Mouse (Mus musculus) CH12.LX (cell line): ENCODE results near the gene Bend3. TPM values are rescaled to one million over a fixed set of nuclear protein-coding genes. Genes with fewer than 3 reads are reported as not detected.

ENCODE experiments used
- DNase-seq: peaks from one replicate; pipeline ENCODE4 v3.0.0-alpha.2; 2013; ENCODE audit errors: extremely low read depth
- H3K27ac ChIP-seq: 2 replicates; pipeline ENCODE4 v1.5.1; 2012; ENCODE audit warnings: low read depth, mild to moderate bottlenecking, control low read depth, moderate library complexity; ENCODE audit not compliant: insufficient read depth
- H3K27me3 ChIP-seq: replicated peaks from 2 replicates; pipeline ENCODE3; 2012; ENCODE audit warnings: inconsistent platforms
- H3K36me3 ChIP-seq, 2 experiments: replicated peaks in 1 of 2; 2 replicates each; pipeline versions ENCODE3 to v1.6.1; 2012; ENCODE audit warnings: inconsistent platforms in 1 of 2, low read length in 1 of 2, mild to moderate bottlenecking in 1 of 2, mixed read lengths in 1 of 2, moderate library complexity in 1 of 2; ENCODE audit not compliant: control insufficient read depth in 1 of 2, insufficient read depth in 1 of 2
- H3K4me1 ChIP-seq, 2 experiments: 2 replicates each; pipeline ENCODE4 v1.6.1; 2012; ENCODE audit warnings: inconsistent platforms in 1 of 2, moderate library complexity in 1 of 2; ENCODE audit not compliant: insufficient read depth in 2 of 2, control insufficient read depth in 1 of 2
- H3K4me2 ChIP-seq: 2 replicates; pipeline ENCODE4 v1.6.1; 2012; ENCODE audit warnings: low read depth, mild to moderate bottlenecking, control low read depth; ENCODE audit not compliant: poor library complexity, insufficient read depth, severe bottlenecking
- H3K4me3 ChIP-seq, 3 experiments: fragments of 150-350 bp in 1 of 3; sonication (generic) in 1 of 3; replicated peaks in 1 of 3; 2 replicates each; pipeline versions ENCODE3 to v1.5.1; 2011 to 2012; ENCODE audit warnings: low read depth in 2 of 3, low read length in 2 of 3, mild to moderate bottlenecking in 2 of 3, moderate library complexity in 2 of 3, control low read depth in 1 of 3, improper control_type of control experiment in 1 of 3, inconsistent platforms in 1 of 3, mixed read lengths in 1 of 3; ENCODE audit not compliant: poor library complexity in 1 of 3
- H3K79me2 ChIP-seq: replicated peaks from 2 replicates; pipeline ENCODE4 v1.6.1; 2012; ENCODE audit warnings: mild to moderate bottlenecking, moderate library complexity; ENCODE audit not compliant: control insufficient read depth, poor library complexity, insufficient read depth, severe bottlenecking; ENCODE audit errors: extremely low read depth
- H3K9ac ChIP-seq: 2 replicates; pipeline ENCODE4 v1.6.1; 2012; ENCODE audit warnings: low read depth, mild to moderate bottlenecking, control low read depth, moderate library complexity; ENCODE audit not compliant: insufficient read depth
- H3K9me3 ChIP-seq: replicated peaks from 2 replicates; pipeline ENCODE3; 2012; ENCODE audit warnings: low read length, inconsistent platforms, mixed read lengths
- BHLHE40 ChIP-seq: IDR thresholded peaks from 2 replicates; pipeline ENCODE4 v1.6.1; 2011; ENCODE audit warnings: mild to moderate bottlenecking, low read depth, low read length, improper control_type of control experiment
- CHD2 ChIP-seq: IDR thresholded peaks from 2 replicates; pipeline ENCODE4 v1.6.1; 2011; ENCODE audit warnings: low read length, improper control_type of control experiment
- CTCF ChIP-seq, 2 experiments: IDR thresholded peaks in 1 of 2; conservative IDR thresholded peaks in 1 of 2; 2 replicates each; pipeline ENCODE4 v1.5.1; 2011 to 2012; ENCODE audit warnings: low read depth in 2 of 2, low read length in 2 of 2, improper control_type of control experiment in 1 of 2, inconsistent platforms in 1 of 2, mild to moderate bottlenecking in 1 of 2, moderate library complexity in 1 of 2
- E2F4 ChIP-seq: IDR thresholded peaks from 2 replicates; pipeline ENCODE4 v1.6.1; 2011; ENCODE audit warnings: low read depth, low read length, improper control_type of control experiment; ENCODE audit not compliant: insufficient replicate concordance
- ELF1 ChIP-seq: IDR thresholded peaks from 2 replicates; pipeline ENCODE4 v1.6.1; 2014; ENCODE audit warnings: low read depth, mild to moderate bottlenecking, inconsistent platforms, low read length, improper control_type of control experiment
- EP300 ChIP-seq: IDR thresholded peaks from 2 replicates; pipeline ENCODE4 v1.6.1; 2011; ENCODE audit warnings: low read length, improper control_type of control experiment
- GABPA ChIP-seq: IDR thresholded peaks from 2 replicates; pipeline ENCODE4 v1.6.1; 2012; ENCODE audit warnings: low read depth, low read length, improper control_type of control experiment, inconsistent platforms; ENCODE audit not compliant: insufficient replicate concordance
- HCFC1 ChIP-seq: IDR thresholded peaks from 2 replicates; pipeline ENCODE4 v1.6.1; 2012; ENCODE audit warnings: low read depth, mild to moderate bottlenecking, inconsistent platforms, low read length, improper control_type of control experiment
- JUN ChIP-seq: IDR thresholded peaks from 2 replicates; pipeline ENCODE4 v1.6.1; 2011; ENCODE audit warnings: low read depth, mild to moderate bottlenecking, low read length, improper control_type of control experiment, moderate library complexity; ENCODE audit not compliant: insufficient read depth
- JUND ChIP-seq: conservative IDR thresholded peaks from 2 replicates; pipeline ENCODE4 v1.6.1; 2011; ENCODE audit warnings: low read depth, low read length, improper control_type of control experiment
- KAT2A ChIP-seq: IDR thresholded peaks from 2 replicates; pipeline ENCODE4 v1.6.1; 2012; ENCODE audit warnings: low read length, improper control_type of control experiment, inconsistent platforms; ENCODE audit not compliant: insufficient replicate concordance
- MAFK ChIP-seq: IDR thresholded peaks from 2 replicates; pipeline ENCODE4 v1.6.1; 2011; ENCODE audit warnings: low read length, improper control_type of control experiment; ENCODE audit not compliant: insufficient replicate concordance
- MAX ChIP-seq: IDR thresholded peaks from 2 replicates; pipeline ENCODE4 v1.6.1; 2011; ENCODE audit warnings: low read length, improper control_type of control experiment
- MAZ ChIP-seq: IDR thresholded peaks from 2 replicates; pipeline ENCODE4 v1.6.1; 2012; ENCODE audit warnings: low read depth, mild to moderate bottlenecking, inconsistent platforms, low read length, improper control_type of control experiment, moderate library complexity
- MEF2A ChIP-seq: IDR thresholded peaks from 2 replicates; pipeline ENCODE4 v1.6.1; 2014; ENCODE audit warnings: low read depth, mild to moderate bottlenecking, inconsistent platforms, low read length, improper control_type of control experiment, borderline replicate concordance
- MXI1 ChIP-seq: IDR thresholded peaks from 2 replicates; pipeline ENCODE4 v1.6.1; 2011; ENCODE audit warnings: mild to moderate bottlenecking, low read depth, low read length, improper control_type of control experiment
- NELFE ChIP-seq: IDR thresholded peaks from 2 replicates; pipeline ENCODE4 v1.6.1; 2011; ENCODE audit warnings: low read depth, low read length, improper control_type of control experiment
- PAX5 ChIP-seq: IDR thresholded peaks from 2 replicates; pipeline ENCODE4 v1.6.1; 2012; ENCODE audit warnings: low read length, inconsistent platforms, mixed read lengths
- RAD21 ChIP-seq: IDR thresholded peaks from 2 replicates; pipeline ENCODE4 v1.6.1; 2011; ENCODE audit warnings: low read depth, mild to moderate bottlenecking, low read length, improper control_type of control experiment, moderate library complexity
- RCOR1 ChIP-seq: conservative IDR thresholded peaks from 2 replicates; pipeline ENCODE4 v1.6.1; 2012; ENCODE audit warnings: low read depth, mild to moderate bottlenecking, inconsistent platforms, low read length, improper control_type of control experiment
- SMC3 ChIP-seq: IDR thresholded peaks from 2 replicates; pipeline ENCODE4 v1.6.1; 2011; ENCODE audit warnings: low read depth, low read length, improper control_type of control experiment
- TBP ChIP-seq: conservative IDR thresholded peaks from 2 replicates; pipeline ENCODE4 v1.6.1; 2011; ENCODE audit warnings: low read depth, low read length, improper control_type of control experiment
- TCF12 ChIP-seq: IDR thresholded peaks from 2 replicates; pipeline ENCODE4 v1.6.1; 2014; ENCODE audit warnings: low read depth, mild to moderate bottlenecking, inconsistent platforms, low read length, improper control_type of control experiment
- UBTF ChIP-seq: IDR thresholded peaks from 2 replicates; pipeline ENCODE4 v1.6.1; 2012; ENCODE audit warnings: low read depth, mild to moderate bottlenecking, inconsistent platforms, low read length, improper control_type of control experiment, moderate library complexity
- USF1 ChIP-seq: IDR thresholded peaks from 2 replicates; pipeline ENCODE4 v1.6.1; 2014; ENCODE audit warnings: low read depth, mild to moderate bottlenecking, inconsistent platforms, low read length, improper control_type of control experiment
- ZC3H11A ChIP-seq: IDR thresholded peaks from 2 replicates; pipeline ENCODE4 v1.6.1; 2012; ENCODE audit warnings: low read depth, mild to moderate bottlenecking, inconsistent platforms, low read length, improper control_type of control experiment
- ZKSCAN1 ChIP-seq: IDR thresholded peaks from 2 replicates; pipeline ENCODE4 v1.6.1; 2012; ENCODE audit warnings: low read depth, inconsistent platforms, low read length, improper control_type of control experiment, borderline replicate concordance
- ZNF384 ChIP-seq: IDR thresholded peaks from 2 replicates; pipeline ENCODE4 v1.6.1; 2012; ENCODE audit warnings: low read depth, low read length, improper control_type of control experiment, inconsistent platforms
- dilution Hi-C: fragments of 300-500 bp; cut with MboI; formaldehyde crosslinking; loops from 2 replicates; pipeline ENCODE4 v1.14.3; 2020; ENCODE audit warnings: low sequenced_read_pairs; ENCODE audit not compliant: extremely low pct_unique_long_range_greater_than_20kb, extremely low pct_ligation_motif_present
- in situ Hi-C: fragments of 300-500 bp; cut with MboI; formaldehyde crosslinking; loops from 3 replicates; pipeline ENCODE4 v1.14.3; 2019; ENCODE audit warnings: low sequenced_read_pairs, low pct_ligation_motif_present, low pct_unique_long_range_greater_than_20kb, mixed read lengths
- polyA plus RNA-seq: library from polyadenylated mRNA; unstranded; fragments of >175 nt; gene quantifications from 2 replicates; pipeline ENCODE4 v1.2.1, GENCODE M21; 2012; ENCODE audit warnings: low read depth; ENCODE audit not compliant: insufficient read length
- total RNA-seq, 2 experiments: library from RNA; depleted of rRNA; stranded (reverse); fragments of 300-350 nt in 1 of 2; fragments of >200 nt in 1 of 2; gene quantifications; 2 replicates each; pipeline ENCODE4 v1.2.3; 2012 to 2014

Gene Bend3
- total and polyA plus RNA-seq, 3 experiments, result 7.4 to 18.9 (median 8.7) TPM

- H3K4me1 ChIP-seq, result peaks cover 0 to 21% of the 10 kb centered on the region in 2 experiments; a peak in 2 of 4 replicates
These were observed 24.4 kb upstream of the Bend3 start for GRCm38 (mm10) chr10:43454219-43454618.

GRCm38 (mm10) chr10:43454671-43455070 is 24.0 kb upstream of the Bend3 start:
- in situ Hi-C loops (no loop called here), dilution Hi-C loops (no loop called here)
- no peak overlapping the region for H3K9ac ChIP-seq
- no peaks in the 10 kb centered on the region for H3K36me3 ChIP-seq
- peaks cover 2% of the 10 kb centered on the region for H3K27me3 ChIP-seq
- TF ChIP-seq BHLHE40 (no peak), TBP (no peak), CHD2 (no peak), SMC3 (no peak), ZNF384 (no peak), UBTF (no peak), GABPA (no peak), RCOR1 (no peak), E2F4 (no peak), PAX5 (no peak), MAFK (no peak), RAD21 (no peak), JUND (no peak), HCFC1 (no peak), MXI1 (no peak), MAZ (no peak), NELFE (no peak)
- H3K4me2 ChIP-seq, result no peak overlapping the region
- H3K4me3 ChIP-seq, result no peak overlapping the region
- H3K27ac ChIP-seq, result no peak overlapping the region
- H3K4me1 ChIP-seq, result peaks cover 0 to 21% of the 10 kb centered on the region in 2 experiments; a peak in 2 of 4 replicates
- H3K79me2 ChIP-seq, result no peaks in the 10 kb centered on the region
- peaks cover 7% of the 10 kb centered on the region for H3K9me3 ChIP-seq
- DNase-seq, result no peak

More at GRCm38 (mm10) chr10:43454219-43454618, 24.4 kb upstream of the Bend3 start:
- in situ Hi-C loops (no loop called here), dilution Hi-C loops (no loop called here)
- TF ChIP-seq USF1 (no peak), EP300 (no peak), MAFK (no peak), ZKSCAN1 (no peak), CTCF (conservative IDR thresholded peaks at IDR 0.05 in 1 of 2, IDR thresholded peaks at IDR 0.05 in 1 of 2; ENCODE audit: low read depth in 2 of 2, low read length in 2 of 2) (no peak), NELFE (no peak), CHD2 (no peak), MEF2A (no peak), RCOR1 (no peak), PAX5 (no peak), KAT2A (no peak), MAX (no peak), HCFC1 (no peak), GABPA (no peak), MXI1 (no peak), JUN (no peak), ZC3H11A (no peak), RAD21 (no peak), TCF12 (no peak), ELF1 (no peak)
- H3K79me2 ChIP-seq, result no peaks in the 10 kb centered on the region
- no peak for DNase-seq
- H3K27ac ChIP-seq, result no peak overlapping the region
- H3K9ac ChIP-seq, result no peak overlapping the region
- no peaks in the 10 kb centered on the region for H3K36me3 ChIP-seq
- H3K27me3 ChIP-seq, result peaks cover 2% of the 10 kb centered on the region
- H3K4me2 ChIP-seq, result no peak overlapping the region
- H3K4me3 ChIP-seq, result no peak overlapping the region
- peaks cover 8% of the 10 kb centered on the region for H3K9me3 ChIP-seq
